17 mouse cellular contexts compared by ENCODE assay signal in the genomic region with DNA sequence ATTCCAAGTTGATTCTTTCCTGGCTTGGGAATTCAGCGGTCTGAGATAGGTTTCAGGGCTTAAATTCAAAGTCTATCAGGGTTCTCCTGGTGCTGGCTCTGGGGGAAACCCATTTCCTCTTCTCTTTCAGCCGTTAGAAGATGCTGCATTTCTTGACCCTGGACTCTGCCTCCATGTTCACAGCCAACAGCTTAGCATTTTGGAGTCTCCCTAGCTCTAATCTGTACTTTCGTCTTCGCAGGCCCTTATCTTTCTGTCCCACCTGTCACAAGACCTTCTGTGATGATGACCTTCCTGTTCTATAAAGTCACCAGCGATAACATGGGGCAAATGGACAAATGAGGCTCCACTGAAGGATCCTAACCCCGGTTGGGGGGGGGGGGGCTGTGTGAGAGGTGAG. TPM values are rescaled to one million over a fixed set of nuclear protein-coding genes. Genes with fewer than 3 reads are reported as not detected.
DNase-seq lines count a peak whose midpoint lies in the region; ATAC-seq lines count a peak whose summit lies in the region.
"Had no signal": no experiment of that assay in that cellular context is flagged by ENCODE, and none has a peak within 500 bp of the region (broad histone marks: within the 10 kb centered on the region; RNA-seq: fewer than 3 reads in every experiment).

No protein-coding gene starts in this region.

- no peaks in the 10 kb centered on the region for H3K27me3 ChIP-seq in heart, embryonic 12.5 days (replicated peaks)
- no peaks in the 10 kb centered on the region for H3K27me3 ChIP-seq in liver, embryonic 12.5 days (replicated peaks)
- H3K27me3 ChIP-seq: forebrain, embryonic 15.5 days; neural tube, embryonic 12.5 days had no signal

- no peak overlapping the region for H3K4me3 ChIP-seq in heart, embryonic 12.5 days
- peak overlapping the region; percentile 32 for H3K4me3 ChIP-seq in liver, embryonic 12.5 days
- H3K4me3 ChIP-seq: forebrain, embryonic 15.5 days; neural tube, embryonic 12.5 days had no signal

- DNase-seq in heart, adult 18-20 months = no peak
- DNase-seq in c-Kit-positive CD71-positive TER-119-negative erythroid progenitor cells, embryonic 14.5 days (ENCODE audit: low read depth) = peak; percentile 83
- peak; percentile 36 to 68 for DNase-seq in spleen, postnatal 36 days (ENCODE audit: low spot score in 2 of 2)
- DNase-seq in left cerebral cortex, postnatal 10 days (ENCODE audit: extremely low spot score in 1 of 2, low spot score in 2 of 2) = no peak
- DNase-seq in ovary, adult 18-20 months (ENCODE audit: low spot score) = no peak
- DNase-seq: adrenal gland, postnatal 14 days; gastrocnemius, postnatal 25 days; heart, postnatal 10 days; kidney, adult 8-10 months; kidney, postnatal 4 days had no signal

- H3K9ac ChIP-seq in heart, embryonic 12.5 days = no peak overlapping the region
- H3K9ac ChIP-seq in liver, embryonic 12.5 days = peak overlapping the region; percentile 49; the same call in 1 of the 2 replicates
- H3K9ac ChIP-seq: forebrain, embryonic 15.5 days; neural tube, embryonic 12.5 days had no signal

- H3K9me3 ChIP-seq in heart, embryonic 12.5 days (replicated peaks) = no peaks in the 10 kb centered on the region
- H3K9me3 ChIP-seq in liver, embryonic 12.5 days (replicated peaks) = no peaks in the 10 kb centered on the region
- H3K9me3 ChIP-seq: forebrain, embryonic 15.5 days; neural tube, embryonic 12.5 days had no signal

- whole genome bisulfite sequencing in heart, embryonic 12.5 days = 51% methylated on average over 6 of the region's 6 CpGs
- WGBS in liver, embryonic 12.5 days (ENCODE audit: insufficient replicate concordance) = 15% methylated on average over 6 of the region's 6 CpGs

- H3K36me3 ChIP-seq in heart, embryonic 12.5 days = no peaks in the 10 kb centered on the region
- H3K36me3 ChIP-seq in liver, embryonic 12.5 days = no peaks in the 10 kb centered on the region
- H3K36me3 ChIP-seq: forebrain, embryonic 15.5 days; neural tube, embryonic 12.5 days had no signal

- H3K4me1 ChIP-seq in heart, embryonic 12.5 days (replicated peaks) = no peaks in the 10 kb centered on the region
- peaks cover 43% of the 10 kb centered on the region for H3K4me1 ChIP-seq in liver, embryonic 12.5 days
- H3K4me1 ChIP-seq: forebrain, embryonic 15.5 days; neural tube, embryonic 12.5 days had no signal

- intact Hi-C loops in left cerebral cortex, postnatal 10 days (cut with DNase I) = no loop called here

- peak; percentile 93 for ATAC-seq in heart, embryonic 12.5 days (ENCODE audit: insufficient number of reproducible peaks, low FRiP score)
- peak; percentile 97 for ATAC-seq in liver, embryonic 12.5 days
- no peak for ATAC-seq in CD4-positive, CD25-positive, alpha-beta regulatory T cell, adult 4 months
- ATAC-seq: forebrain, embryonic 15.5 days; hindbrain, embryonic 16.5 days had no signal

- H3K4me2 ChIP-seq in heart, embryonic 12.5 days = no peak overlapping the region
- peak overlapping the region; percentile 57 for H3K4me2 ChIP-seq in liver, embryonic 12.5 days
- H3K4me2 ChIP-seq: forebrain, embryonic 15.5 days; neural tube, embryonic 12.5 days had no signal

- no peak overlapping the region for H3K27ac ChIP-seq in heart, embryonic 12.5 days (ENCODE audit: poor library complexity, severe bottlenecking)
- H3K27ac ChIP-seq in liver, embryonic 12.5 days = peak overlapping the region; percentile 85
- H3K27ac ChIP-seq: forebrain, embryonic 15.5 days; macrophage; neural tube, embryonic 12.5 days had no signal

RNA-seq across cellular contexts. Expression of a gene that starts 13.3 kb away (rescaled TPM):
- polyA plus RNA-seq in heart, embryonic 12.5 days (2016; fragmentation: Nextera tagmentation; extraction: Ambion mirVana) = 0.21 and 0.57 TPM in 2 replicates
- total RNA-seq in heart, adult 18-20 months (2021) = not detected
- 0.29 and 0.30 TPM in 2 replicates for polyA plus RNA-seq in liver, embryonic 12.5 days (2016; fragmentation: Nextera tagmentation; extraction: Ambion mirVana)
- under 1 TPM; 0.45 to 0.55 TPM for total RNA-seq in left cerebral cortex, postnatal 10 days (2021)
- under 1 TPM; 0.30 to 0.57 TPM for polyA plus RNA-seq in CD4-positive, CD25-positive, alpha-beta regulatory T cell, adult 4 months (2017; shearing (Covaris generic))

RNA-seq across cellular contexts. Expression of a gene that starts 13.5 kb away (rescaled TPM):
- 8.6 TPM in 2 replicates for polyA plus RNA-seq in heart, embryonic 12.5 days (2016; fragmentation: Nextera tagmentation; extraction: Ambion mirVana)
- 1 to 10 TPM; 6.3 to 7.7 TPM for total RNA-seq in heart, adult 18-20 months (2021)
- polyA plus RNA-seq in liver, embryonic 12.5 days (2016; fragmentation: Nextera tagmentation; extraction: Ambion mirVana) = 26.2 and 26.4 TPM in 2 replicates
- total RNA-seq in left cerebral cortex, postnatal 10 days (2021) = 10 to 100 TPM; 35.5 to 37.2 TPM
- polyA plus RNA-seq in CD4-positive, CD25-positive, alpha-beta regulatory T cell, adult 4 months (2017; shearing (Covaris generic)) = 10 to 100 TPM; 23.7 to 25.2 TPM

Comparison
In these comparisons a context has a peak if more than half of its experiments do, and no peak if none do; other contexts are left out.
1. DNase-seq: peak in c-Kit-positive CD71-positive TER-119-negative erythroid progenitor cells, embryonic 14.5 days (single experiment) and spleen, postnatal 36 days (2 of 2); none in heart, adult 18-20 months (0 of 2), left cerebral cortex, postnatal 10 days (0 of 2) and ovary, adult 18-20 months (single experiment).